Mouse (Mus musculus) CD4-positive naive resting alpha-beta T cell, adult 57 days (primary cell): ENCODE data around the gene 1700006A11Rik. TPM values are rescaled to one million over a fixed set of nuclear protein-coding genes. Genes with fewer than 3 reads are reported as not detected.

ENCODE experiments used
- total RNA-seq: library from RNA; stranded (reverse); gene quantifications from one replicate; pipeline ENCODE4 v1.2.4, GENCODE M21; 2023

Gene 1700006A11Rik
- total RNA-seq = not detected

DNA sequence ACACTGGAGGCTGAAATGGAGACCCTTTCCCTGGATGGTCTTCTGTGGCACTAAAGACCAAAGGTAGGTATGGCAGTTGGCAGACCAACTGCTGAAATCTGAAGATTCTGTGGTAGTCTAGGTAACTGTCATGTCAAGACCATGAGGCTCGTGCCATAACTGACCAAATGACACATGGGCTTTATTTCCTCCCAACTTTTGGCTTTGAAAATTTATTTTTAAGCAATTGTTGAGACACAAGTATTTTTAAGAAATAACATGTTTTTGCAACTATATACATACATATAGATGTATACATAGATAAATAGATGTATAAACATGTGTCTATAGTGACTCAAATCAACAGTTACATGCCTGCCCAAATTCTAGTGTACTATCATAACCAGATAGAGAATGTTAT lies at the start of gene 1700006A11Rik:
1700006A11Rik (minus strand) TSS at position 101 of the 400 bp plus-strand sequence.

Other genes with a start within 250 kb of the 1700006A11Rik start
- gene Tram1l1, start 105.2 kb downstream of the 1700006A11Rik start, total RNA-seq = not detected
- gene 1700003H04Rik, start 155.1 kb upstream of the 1700006A11Rik start, total RNA-seq = not detected